Mouse (Mus musculus) cerebellum, adult 9-10 months (tissue): ENCODE measurements at regions not wholly inside any gene's neighbourhood (a gene's known extent, or its start where the extent isn't known, plus 50 kb on each side); places are given as distances from the start of the nearest gene placed in this dataset.

Source experiments
- DNase-seq: peaks from one replicate; pipeline ENCODE4 v3.0.0; 2022

DNA sequence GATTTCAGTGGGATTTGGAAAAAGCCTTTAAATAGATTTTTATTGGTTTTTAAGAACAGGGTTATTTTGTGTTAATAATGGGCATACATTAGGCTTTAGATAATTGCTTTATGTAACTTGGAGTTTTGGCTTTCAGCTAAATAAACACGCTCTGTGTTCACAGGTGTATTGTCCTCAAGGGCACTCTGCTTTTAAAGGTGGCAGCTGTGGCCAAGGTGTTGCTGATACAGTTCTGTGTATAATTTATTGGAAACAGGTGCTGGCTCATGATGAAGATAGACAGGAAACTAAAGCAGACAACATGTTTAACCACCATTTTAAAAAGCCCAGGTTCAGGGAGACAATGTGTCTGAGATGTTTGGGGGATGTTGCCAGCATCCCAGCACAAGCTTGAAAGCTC is 242.3 kb upstream of the Lrtm1 start:
- DNase-seq: no peak

DNA sequence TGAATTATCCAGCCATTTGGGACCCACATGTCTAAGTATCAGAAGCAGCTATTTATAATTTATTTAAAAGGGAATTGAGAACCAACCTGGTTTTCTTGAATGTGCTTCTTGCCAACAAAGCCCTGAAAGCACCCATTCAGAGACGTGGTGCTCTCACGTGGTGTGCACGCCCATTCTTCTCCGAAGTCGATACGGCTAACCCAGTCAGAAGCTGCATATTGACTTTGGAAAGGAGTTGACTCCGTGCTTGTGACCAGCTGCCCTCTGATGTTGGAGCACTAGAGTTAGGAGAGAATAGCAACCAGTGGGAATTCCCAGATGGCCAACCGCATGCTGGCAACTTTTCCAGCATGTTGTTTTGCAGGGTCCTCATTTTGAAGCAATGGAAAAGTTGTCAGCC is 240.2 kb upstream of the Lrtm1 start:
- no peak for DNase-seq

DNA sequence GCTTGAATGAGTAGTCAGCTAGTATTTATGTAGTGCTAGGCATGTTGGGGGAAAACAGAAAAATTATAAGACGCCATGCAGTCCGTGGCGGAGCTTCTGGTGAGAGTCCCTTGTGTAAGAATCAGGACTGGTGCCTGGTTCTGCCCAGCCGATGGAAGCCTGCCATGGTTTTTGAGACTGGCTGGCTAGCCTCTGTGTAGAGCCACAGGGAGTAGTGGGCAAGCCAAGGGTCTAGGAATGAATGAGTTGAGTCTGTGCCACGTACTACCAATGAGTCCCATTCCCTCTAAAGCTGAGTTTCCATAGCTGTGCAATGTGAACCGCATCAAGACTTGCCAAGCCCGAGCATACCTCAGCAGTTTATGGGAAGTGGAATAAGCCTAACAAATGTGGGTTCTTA is 236.3 kb upstream of the Lrtm1 start:
- DNase-seq: peak; percentile 17

DNA sequence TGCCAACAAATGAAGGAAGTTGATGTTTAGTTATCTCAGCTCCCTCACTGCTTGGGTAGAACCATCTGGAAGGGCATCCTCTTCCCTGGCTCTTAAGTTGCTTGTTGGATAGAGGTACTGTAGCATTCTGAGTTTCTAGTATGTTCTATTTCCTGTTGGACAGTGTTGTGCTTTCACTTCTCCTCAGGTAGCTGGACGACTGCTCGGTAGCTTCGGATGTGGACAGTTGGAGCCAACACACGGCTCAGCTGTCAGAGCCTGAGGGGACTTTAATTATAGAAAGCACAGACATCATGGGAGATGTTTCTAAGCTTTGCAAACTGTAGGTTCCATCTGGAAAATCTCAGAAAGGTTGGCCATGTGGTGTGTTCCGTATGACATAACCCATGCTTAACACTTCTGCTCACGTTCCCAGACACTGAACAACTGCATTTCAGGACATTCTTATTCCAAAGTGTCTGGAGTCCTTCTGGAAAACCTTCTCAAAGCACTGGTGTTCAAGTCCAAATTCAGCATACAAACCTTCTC is 233.8 kb upstream of the Lrtm1 start:
- peak; percentile 20 for DNase-seq

DNA sequence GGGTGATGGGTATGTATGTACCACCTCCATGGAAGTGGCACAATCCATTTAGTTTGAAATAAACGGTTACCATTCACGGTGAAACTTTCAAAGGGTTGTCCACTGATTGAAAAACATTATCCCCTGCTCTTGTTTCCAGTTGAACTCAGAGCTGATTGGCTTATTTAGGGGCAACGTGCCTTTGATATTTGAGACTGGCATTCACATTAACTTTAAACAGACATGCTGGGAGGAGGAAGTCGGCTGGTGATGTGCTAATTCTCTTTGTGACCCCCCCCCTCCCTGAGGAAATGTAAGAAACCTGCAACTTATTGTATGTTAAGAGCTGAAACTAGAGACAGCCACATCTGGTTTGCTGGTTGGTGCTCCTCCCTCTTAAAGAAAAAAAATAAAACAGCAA is 219.7 kb upstream of the Lrtm1 start:
- no peak for DNase-seq

DNA sequence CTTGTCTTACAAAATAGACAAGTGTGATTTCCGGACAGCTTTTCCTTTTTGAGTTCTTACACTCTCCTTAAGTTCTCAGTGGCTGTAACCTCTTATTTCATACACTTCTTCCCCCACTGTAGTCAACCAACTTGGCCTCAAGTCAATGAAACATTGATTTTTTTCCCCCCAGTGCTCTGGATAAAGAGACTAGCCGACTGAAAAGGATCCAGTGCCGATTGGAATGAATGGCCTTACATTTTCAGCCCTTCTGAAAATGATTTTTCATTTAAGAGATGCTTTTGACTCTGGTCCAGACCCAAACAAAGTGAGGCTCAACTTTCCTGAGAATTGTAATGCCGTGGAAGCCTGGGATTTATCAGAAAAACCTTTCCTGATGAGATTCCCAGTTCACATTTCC is 216.3 kb upstream of the Lrtm1 start:
- no peak for DNase-seq

DNA sequence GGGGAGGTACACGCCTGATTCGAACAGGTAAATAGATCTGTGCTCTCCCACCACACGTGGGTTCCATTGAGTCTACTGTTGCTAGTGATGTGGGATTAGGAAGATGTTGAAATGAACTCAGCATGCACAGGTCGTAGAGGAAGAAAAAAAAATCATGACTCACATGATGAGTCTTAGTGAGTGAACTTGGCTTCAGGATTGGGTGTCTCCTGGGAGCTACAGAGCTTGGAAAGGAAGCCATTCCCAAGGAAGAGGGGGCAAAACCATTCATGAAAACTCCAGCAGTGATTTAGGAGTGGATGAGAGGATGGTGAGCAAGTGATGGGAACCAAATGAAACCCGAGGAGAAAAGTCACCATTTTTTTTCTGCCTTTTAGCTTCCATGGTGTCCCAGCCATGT is 215.9 kb upstream of the Lrtm1 start:
- DNase-seq: no peak

DNA sequence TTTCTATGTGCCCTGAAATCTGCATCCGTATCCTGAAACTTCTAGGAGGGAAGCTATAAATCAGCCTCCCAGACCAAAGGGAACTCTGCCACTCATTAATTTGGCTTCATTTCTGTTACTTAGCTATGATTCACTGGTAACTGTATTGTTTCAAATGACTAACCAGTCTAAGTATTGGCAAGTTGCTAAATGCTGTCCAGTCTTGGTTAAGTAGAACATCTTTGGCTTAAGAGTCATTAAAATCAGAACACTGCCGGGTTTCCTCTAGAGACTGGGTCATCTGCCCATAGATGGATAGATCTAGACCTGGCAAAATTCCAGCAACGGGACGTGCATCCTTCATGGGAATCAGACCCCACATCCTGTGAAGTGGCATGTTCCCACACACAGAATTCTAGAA is 209.9 kb upstream of the Lrtm1 start:
- no peak for DNase-seq

DNA sequence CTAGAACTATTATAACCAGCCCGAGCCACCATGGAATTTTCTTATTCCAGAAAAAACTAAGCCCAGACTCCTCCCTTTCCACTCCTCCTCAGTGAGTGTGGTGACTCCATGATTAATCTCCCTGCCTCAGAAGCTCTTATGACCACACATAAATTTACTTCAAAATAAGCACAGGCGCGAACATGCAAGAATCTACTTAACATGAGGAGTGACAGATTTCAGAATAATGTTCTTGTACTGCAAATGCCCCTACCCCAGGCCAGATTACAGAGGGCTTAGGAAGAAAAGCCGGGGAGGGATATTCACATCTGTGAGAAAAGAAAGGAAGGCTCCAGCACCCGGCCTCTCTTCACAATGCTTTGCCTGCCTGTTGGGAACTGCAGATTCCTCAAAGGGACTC is 208.7 kb upstream of the Lrtm1 start:
- DNase-seq: no peak

DNA sequence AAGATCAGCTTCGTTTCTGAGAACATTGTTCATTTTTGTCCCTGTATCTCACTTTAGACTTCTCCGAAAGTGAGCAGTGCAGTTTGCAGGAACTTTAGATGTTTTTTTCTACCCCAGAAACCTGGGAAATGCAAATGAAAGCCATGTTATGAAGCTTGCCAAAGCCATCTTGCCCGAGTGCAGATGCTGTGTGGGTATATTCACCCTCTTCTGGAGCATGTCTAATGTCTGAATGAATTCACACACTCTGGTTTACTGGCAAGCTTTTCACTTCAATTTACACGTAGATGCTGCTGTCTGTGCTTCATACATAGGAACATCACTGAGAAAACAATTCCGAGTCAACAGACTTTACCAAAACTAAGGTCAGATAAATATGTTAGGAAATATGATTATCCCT is 197.0 kb upstream of the Lrtm1 start:
- no peak for DNase-seq

DNA sequence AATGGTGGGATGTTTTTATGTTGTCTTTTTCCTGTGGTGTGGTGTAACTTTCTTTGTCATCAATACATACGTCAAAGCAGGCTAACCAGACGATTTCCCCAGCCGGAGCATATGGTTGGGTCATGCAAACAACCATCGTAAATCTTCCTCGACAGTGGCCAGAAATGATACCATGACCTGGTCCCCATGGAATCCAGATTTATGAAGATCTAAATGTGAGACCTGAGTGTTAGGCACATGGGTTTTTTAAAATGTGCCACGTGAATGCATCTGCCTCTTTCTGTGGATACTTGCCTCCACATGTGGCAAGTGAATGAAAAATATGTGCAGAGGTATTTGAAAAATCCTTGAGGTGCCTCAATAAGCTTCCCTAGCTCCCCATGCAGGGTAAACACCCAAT is 190.8 kb upstream of the Lrtm1 start:
- DNase-seq: no peak

DNA sequence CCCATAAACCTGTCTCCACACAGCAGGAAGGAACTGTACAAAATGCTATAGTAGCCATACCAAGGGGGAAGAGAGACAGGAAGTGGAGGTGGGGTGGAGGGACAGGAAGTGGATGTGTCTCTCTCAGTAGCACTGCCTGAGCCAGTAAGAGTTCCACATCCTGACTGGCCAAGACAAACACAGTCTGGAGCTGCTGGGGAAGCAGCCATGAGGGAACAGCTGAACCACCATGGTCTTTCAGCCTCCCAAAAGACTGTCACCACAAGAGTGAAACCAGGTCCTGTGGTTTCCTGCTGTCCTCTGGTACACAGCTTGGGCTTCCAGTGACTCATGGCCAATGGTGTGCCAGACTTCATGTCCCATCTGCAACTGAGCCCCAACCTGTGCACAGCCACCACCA is 180.9 kb upstream of the Lrtm1 start:
- no peak for DNase-seq

DNA sequence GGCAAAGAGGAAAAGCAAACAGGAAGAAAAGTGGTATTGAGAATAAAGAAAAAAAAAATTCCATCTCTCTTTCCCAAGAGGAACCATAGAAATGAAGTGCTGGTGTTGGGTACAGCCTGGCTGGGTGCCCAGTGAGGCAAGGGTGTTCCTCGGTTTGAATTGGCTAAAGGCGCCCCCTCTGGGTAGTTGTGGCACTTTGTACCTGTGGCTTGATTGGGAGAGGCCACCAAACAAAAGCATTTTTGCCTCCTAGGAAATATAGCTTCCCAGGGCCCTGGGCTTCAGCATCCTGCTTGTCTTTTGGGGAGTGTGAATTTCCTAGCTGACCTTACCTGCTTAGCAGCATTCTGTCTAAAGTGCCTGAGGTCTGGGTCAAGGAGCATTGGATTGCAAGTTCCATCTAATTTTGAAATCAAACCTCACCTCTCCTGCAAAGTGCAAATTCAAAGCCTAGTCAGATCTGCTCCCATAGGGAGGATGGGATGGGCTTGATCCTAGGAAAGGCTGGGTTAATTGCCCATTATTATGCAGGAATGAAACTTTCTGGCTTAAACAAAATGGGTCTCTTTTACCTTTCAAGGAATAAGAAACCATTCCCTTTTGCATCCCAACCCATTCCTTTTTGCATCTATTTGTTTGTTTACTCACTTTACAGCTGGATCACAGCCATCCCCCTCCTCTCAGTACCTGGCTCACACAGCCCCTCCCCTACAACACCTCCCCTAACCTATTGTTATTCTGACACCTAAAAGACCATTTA is 169.0 kb upstream of the Lrtm1 start:
- DNase-seq: no peak
